Mouse (Mus musculus): Measurements from ENCODE around the gene Ccdc163.

Gene Ccdc163

GRCm38 (mm10) chr4:116781366-116781765 is 73.1 kb downstream of the Ccdc163 start:
- DNase-seq, result no peak

GRCm38 (mm10) chr4:116782171-116782570 is 73.9 kb downstream of the Ccdc163 start:
- DNase-seq, result no peak

GRCm38 (mm10) chr4:116786587-116786986 is 78.3 kb downstream of the Ccdc163 start:
- no peak for DNase-seq

GRCm38 (mm10) chr4:116787985-116788760 is 79.9 kb downstream of the Ccdc163 start:
- no peak for DNase-seq

- peak; percentile 80 to 95 for DNase-seq
These were observed 80.6 kb downstream of the Ccdc163 start for GRCm38 (mm10) chr4:116788956-116789355.

- DNase-seq, result no peak
These were observed 84.1 kb downstream of the Ccdc163 start for GRCm38 (mm10) chr4:116792453-116792852.

GRCm38 (mm10) chr4:116794273-116794672 is 86.0 kb downstream of the Ccdc163 start:
- DNase-seq, result no peak

- DNase-seq, result peak; percentile 48 to 85
These were observed 88.3 kb downstream of the Ccdc163 start for GRCm38 (mm10) chr4:116796442-116797110.

- DNase-seq, result peak in 1 of 2 experiments; percentile 28
These were observed 91.6 kb downstream of the Ccdc163 start for GRCm38 (mm10) chr4:116799901-116800300.
